Mouse (Mus musculus): Measurements from ENCODE around the gene Limd1. TPM values are rescaled to one million over a fixed set of nuclear protein-coding genes. Genes with fewer than 3 reads are reported as not detected.

Limd1 gene
- polyA plus RNA-seq, 1 experiment from 2014 or later = 62.1 TPM

DNA sequence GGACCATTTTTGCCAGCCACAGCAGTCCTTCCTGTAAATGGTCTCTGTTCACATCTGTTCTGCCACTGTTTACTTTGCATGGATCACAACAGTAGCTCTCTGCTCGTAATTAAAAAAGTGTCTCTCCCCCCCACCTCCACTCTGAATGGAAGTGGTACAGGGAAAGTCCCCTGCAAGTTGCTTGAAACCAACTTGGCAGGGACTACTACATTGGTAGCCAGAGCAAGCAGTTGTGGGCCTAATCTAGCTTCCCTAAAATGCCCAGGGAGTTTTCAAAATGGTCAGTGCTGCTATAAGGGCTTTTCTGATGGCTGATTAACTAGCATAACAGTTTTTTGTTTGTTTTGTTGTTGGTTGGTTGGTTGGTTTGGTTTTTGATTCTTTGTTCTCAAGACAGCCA lies 60.6 kb downstream of the Limd1 start:
- no peaks in the 10 kb centered on the region for H3K9me3 ChIP-seq (ENCODE audit: control insufficient read depth, low read length)
- no peaks in the 10 kb centered on the region for H3K27me3 ChIP-seq (replicated peaks; ENCODE audit: control insufficient read depth, insufficient read depth, low read length)
- no peak for ATAC-seq (replicated peaks; ENCODE audit: low FRiP score, low TSS enrichment, low read depth)
- WGBS = 41% methylated on average over 1 of the region's 1 CpGs
- DNase-seq (ENCODE audit: low spot score) = no peak
- H3K4me2 ChIP-seq (ENCODE audit: low read length) = no peak overlapping the region
- no peak overlapping the region for H3K9ac ChIP-seq (ENCODE audit: low read length)
- H3K27ac ChIP-seq (ENCODE audit: low read depth) = no peak overlapping the region
- no peaks in the 10 kb centered on the region for H3K4me1 ChIP-seq (replicated peaks; ENCODE audit: control insufficient read depth, insufficient read depth, low read length)
- 0 out of 2 replicates have a peak, but pooled peaks cover 7% of the 10 kb centered on the region for H3K36me3 ChIP-seq (ENCODE audit: control insufficient read depth, insufficient read depth, low read length)
- H3K4me3 ChIP-seq (ENCODE audit: low read depth, low read length) = no peak overlapping the region

DNA sequence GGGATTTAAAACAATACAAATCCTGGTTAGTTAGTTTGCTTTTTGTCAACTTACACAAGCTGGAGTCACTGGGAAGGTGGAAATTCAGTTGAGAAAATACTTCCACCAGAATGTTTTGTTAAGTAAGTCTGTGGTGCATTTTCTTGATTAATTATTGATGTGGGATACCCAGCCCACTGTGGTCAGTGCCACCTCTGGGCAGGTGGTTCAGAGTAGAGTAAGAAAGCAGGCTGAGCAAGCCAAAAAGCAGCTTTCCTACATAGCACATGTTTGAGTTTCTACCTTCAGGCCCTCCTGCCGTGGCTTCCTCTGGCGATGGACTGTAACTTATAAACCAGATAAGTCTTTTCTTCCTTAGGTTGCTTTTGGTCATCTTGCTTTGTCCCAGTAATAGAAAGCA lies 61.3 kb downstream of the Limd1 start:
- Histone ChIP-seq H3K4me1 (replicated peaks; ENCODE audit: control insufficient read depth, insufficient read depth, low read length) (no peaks in the 10 kb centered on the region), H3K9me3 (ENCODE audit: control insufficient read depth, low read length) (no peaks in the 10 kb centered on the region), H3K4me2 (ENCODE audit: low read length) (no peak overlapping the region), H3K4me3 (ENCODE audit: low read depth, low read length) (no peak overlapping the region), H3K27me3 (replicated peaks; ENCODE audit: control insufficient read depth, insufficient read depth, low read length) (no peaks in the 10 kb centered on the region), H3K36me3 (ENCODE audit: control insufficient read depth, insufficient read depth, low read length) (0 out of 2 replicates have a peak, but pooled peaks cover 10% of the 10 kb centered on the region), H3K27ac (ENCODE audit: low read depth) (no peak overlapping the region), H3K9ac (ENCODE audit: low read length) (no peak overlapping the region)
- no peak for DNase-seq (ENCODE audit: low spot score)
- ATAC-seq (replicated peaks; ENCODE audit: low FRiP score, low TSS enrichment, low read depth) = no peak
- 75% methylated on average over 2 of the region's 2 CpGs for WGBS

DNA sequence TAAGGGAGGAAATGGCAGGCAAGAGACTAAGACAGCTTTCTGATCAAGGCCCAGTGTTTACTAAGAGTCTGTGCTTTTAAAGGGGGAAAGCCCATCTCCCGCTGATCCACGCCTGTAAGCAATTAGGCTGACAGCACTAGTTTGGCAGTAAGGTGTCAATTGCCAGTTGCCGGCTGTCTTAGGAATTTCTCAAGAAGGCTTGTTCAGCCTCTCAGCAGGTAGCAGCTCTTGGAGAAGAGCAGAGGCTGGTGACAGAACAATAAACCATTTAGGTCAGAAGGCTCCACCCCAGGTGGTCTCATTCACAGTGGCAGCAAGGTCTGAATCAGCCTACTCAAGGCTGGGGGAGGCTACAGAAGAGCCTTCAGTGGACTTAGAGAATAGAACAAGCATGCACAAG lies 76.1 kb downstream of the Limd1 start:
- WGBS = 47% methylated on average over 3 of the region's 3 CpGs
- no peaks in the 10 kb centered on the region for H3K27me3 ChIP-seq (replicated peaks; ENCODE audit: control insufficient read depth, insufficient read depth, low read length)
- ATAC-seq (replicated peaks; ENCODE audit: low FRiP score, low TSS enrichment, low read depth) (no peak), DNase-seq (ENCODE audit: low spot score) (no peak)
- H3K27ac ChIP-seq (ENCODE audit: low read depth) = no peak overlapping the region
- no peaks in the 10 kb centered on the region for H3K4me1 ChIP-seq (replicated peaks; ENCODE audit: control insufficient read depth, insufficient read depth, low read length)
- H3K4me2 ChIP-seq (ENCODE audit: low read length) = no peak overlapping the region
- peaks cover 78% of the 10 kb centered on the region for H3K36me3 ChIP-seq (ENCODE audit: control insufficient read depth, insufficient read depth, low read length)
- H3K9ac ChIP-seq (ENCODE audit: low read length) = no peak overlapping the region
- no peak overlapping the region for H3K4me3 ChIP-seq (ENCODE audit: low read depth, low read length)
- no peaks in the 10 kb centered on the region for H3K9me3 ChIP-seq (ENCODE audit: control insufficient read depth, low read length)

Other genes with a start within 250 kb of the Limd1 start
- 9.7 and 10.9 TPM in 2 replicates for gene Tmem158, start 217.9 kb upstream of the Limd1 start, polyA plus RNA-seq (2014; fragmentation: Nextera tagmentation; extraction: Ambion mirVana)
- gene Lars2, start 111.8 kb upstream of the Limd1 start, polyA plus RNA-seq (2014; fragmentation: Nextera tagmentation; extraction: Ambion mirVana) = 1,414 and 1,457 TPM in 2 replicates
- 51.0 and 55.8 TPM in 2 replicates for gene Sacm1l, start 51.1 kb downstream of the Limd1 start, polyA plus RNA-seq (2014; fragmentation: Nextera tagmentation; extraction: Ambion mirVana)
- 0.35 and 0.50 TPM in 2 replicates for gene Slc6a20b, start 153.9 kb downstream of the Limd1 start, polyA plus RNA-seq (2014; fragmentation: Nextera tagmentation; extraction: Ambion mirVana)
- gene Ccr9, start 199.7 kb downstream of the Limd1 start, polyA plus RNA-seq (2014; fragmentation: Nextera tagmentation; extraction: Ambion mirVana) = 0.41 and 0.55 TPM in 2 replicates
- gene Slc6a20a, start 200.2 kb downstream of the Limd1 start, polyA plus RNA-seq (2014; fragmentation: Nextera tagmentation; extraction: Ambion mirVana) = 3.3 and 3.6 TPM in 2 replicates
- gene Lztfl1, start 239.0 kb downstream of the Limd1 start, polyA plus RNA-seq (2014; fragmentation: Nextera tagmentation; extraction: Ambion mirVana) = 43.2 and 51.0 TPM in 2 replicates

Measured in intestine, embryonic 14.5 days (tissue).